8 mouse cellular contexts compared by ENCODE assay signal in the genomic region with DNA sequence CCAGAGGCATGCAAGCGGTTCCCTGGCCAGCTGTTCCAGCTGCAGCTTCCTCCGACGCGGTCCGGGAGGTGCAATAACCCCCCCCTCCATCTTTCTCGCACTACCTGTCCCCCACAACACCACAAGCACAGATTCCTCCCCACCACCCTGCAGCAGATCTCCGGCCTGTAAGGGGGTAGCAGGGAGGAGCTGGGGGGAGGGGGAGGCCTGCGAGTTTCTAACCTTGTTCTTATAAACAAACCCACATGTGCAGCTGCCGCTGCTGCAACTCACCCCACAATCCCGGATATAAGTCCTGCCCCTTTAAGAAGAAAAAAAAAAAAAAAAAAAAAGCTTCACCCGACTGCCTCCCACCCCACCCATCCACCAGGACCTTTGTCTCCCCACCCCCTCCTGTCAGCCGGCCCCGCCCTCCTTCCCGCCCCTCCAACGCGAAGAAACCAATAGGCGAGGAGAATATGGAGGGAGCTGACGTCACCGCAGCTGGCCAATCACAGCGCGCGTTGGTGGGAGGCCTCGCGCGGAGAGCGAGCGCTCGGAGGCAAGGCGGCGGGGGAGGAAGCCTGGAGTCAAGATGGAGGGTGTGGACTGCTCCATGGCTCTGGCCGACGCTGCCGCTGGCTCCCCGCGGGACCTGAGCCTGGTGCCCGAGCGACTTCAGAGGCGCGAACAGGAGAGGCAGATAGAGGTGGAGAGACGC. TPM values are rescaled to one million over a fixed set of nuclear protein-coding genes. Genes with fewer than 3 reads are reported as not detected.
DNase-seq lines count a peak whose midpoint lies in the region; ATAC-seq and TF ChIP-seq lines count a peak whose summit lies in the region.

Tbcc (plus strand) TSS at position 569 of the 700 bp plus-strand sequence.

- no peak for TF ChIP-seq CTCF in C2C12 (IDR thresholded peaks at IDR 0.05; ENCODE audit: control insufficient read depth, insufficient read depth, insufficient read length)
- TF ChIP-seq CTCF in brain, embryonic 14.5 days (IDR thresholded peaks at IDR 0.05; ENCODE audit: borderline replicate concordance, extremely low read depth, insufficient read depth, insufficient read length) = no peak
- TF ChIP-seq CTCF in liver, adult 2 months (IDR thresholded peaks at IDR 0.05; ENCODE audit: low read depth, low read length) = no peak

- H3K9me3 ChIP-seq in erythroblast, embryonic 14.5 days (ENCODE audit: control insufficient read depth, low read length) = no peaks in the 10 kb centered on the region
- H3K9me3 ChIP-seq in heart, embryonic 11.5 days (replicated peaks; ENCODE audit: control insufficient read depth, low read length) = no peaks in the 10 kb centered on the region
- H3K9me3 ChIP-seq in kidney, embryonic 16.5 days (ENCODE audit: low read length) = no peaks in the 10 kb centered on the region

- peak within 1 kb of the TSS; percentile 81 for H3K27ac ChIP-seq in heart, embryonic 11.5 days (ENCODE audit: low read depth, low read length)
- H3K27ac ChIP-seq in kidney, embryonic 16.5 days (ENCODE audit: low read length) = peak within 1 kb of the TSS; percentile 97
- H3K27ac ChIP-seq in liver, adult 2 months (replicated peaks; ENCODE audit: insufficient read depth, low read depth, low read length) = peak within 1 kb of the TSS; percentile 98

- peaks cover 4% of the 10 kb centered on the region for H3K36me3 ChIP-seq in C2C12 (ENCODE audit: control insufficient read depth, insufficient read depth)
- peaks cover 15% of the 10 kb centered on the region for H3K36me3 ChIP-seq in erythroblast, embryonic 14.5 days (ENCODE audit: control insufficient read depth)
- H3K36me3 ChIP-seq in heart, embryonic 11.5 days (ENCODE audit: control insufficient read depth, insufficient read depth, low read length) = 0 out of 2 replicates have a peak, but pooled peaks cover 2% of the 10 kb centered on the region
- peaks cover 10% of the 10 kb centered on the region for H3K36me3 ChIP-seq in kidney, embryonic 16.5 days (ENCODE audit: insufficient read depth, low read length)
- no peaks in the 10 kb centered on the region for H3K36me3 ChIP-seq in liver, adult 2 months (ENCODE audit: control insufficient read depth, insufficient read depth, low read length)
- no peaks in the 10 kb centered on the region for H3K36me3 ChIP-seq in myocyte (ENCODE audit: control insufficient read depth, insufficient read depth)
- H3K36me3 ChIP-seq in splenic B cell, adult 2 months (ENCODE audit: control insufficient read depth, insufficient read depth, low read length, poor library complexity, severe bottlenecking) = no peaks in the 10 kb centered on the region; the same call in 1 of the 2 replicates

- under 1% methylated on average over 40 of the region's 40 CpGs for WGBS in heart, embryonic 11.5 days (ENCODE audit: insufficient replicate concordance)
- under 1% methylated on average over 38 of the region's 40 CpGs for WGBS in kidney, embryonic 16.5 days
- WGBS in liver, adult 2 months = under 1% methylated on average over 40 of the region's 40 CpGs

- peaks cover 24% of the 10 kb centered on the region for H3K79me3 ChIP-seq in C2C12 (ENCODE audit: low read depth)

- H3K4me2 ChIP-seq in heart, embryonic 11.5 days = peak within 1 kb of the TSS; percentile 96
- H3K4me2 ChIP-seq in kidney, embryonic 16.5 days (replicated peaks; ENCODE audit: low read depth, low read length) = peak within 1 kb of the TSS; percentile 95
- H3K4me2 ChIP-seq in myocyte (ENCODE audit: low read depth) = peak within 1 kb of the TSS; percentile 97

- peak within 1 kb of the TSS; percentile 77 for H3K9ac ChIP-seq in heart, embryonic 11.5 days (ENCODE audit: low read depth, low read length)
- peak within 1 kb of the TSS; percentile 80 for H3K9ac ChIP-seq in kidney, embryonic 16.5 days (replicated peaks; ENCODE audit: low read length)
- peak within 1 kb of the TSS; percentile 95 for H3K9ac ChIP-seq in liver, adult 2 months (ENCODE audit: low read depth, low read length)

- peak; percentile 92 for TF ChIP-seq POLR2A in brain, embryonic 14.5 days (IDR thresholded peaks at IDR 0.05; ENCODE audit: borderline replicate concordance, extremely low read depth, insufficient read depth, insufficient read length, poor library complexity, severe bottlenecking)
- TF ChIP-seq POLR2A in liver, adult 2 months (IDR thresholded peaks at IDR 0.05; ENCODE audit: extremely low read depth, insufficient read depth, low read length) = peak; percentile 96
- peak; percentile 100 for TF ChIP-seq POLR2A in myocyte (IDR thresholded peaks at IDR 0.05; ENCODE audit: insufficient read length, low read depth)

- H3K27me3 ChIP-seq in C2C12 (ENCODE audit: control insufficient read depth, insufficient read depth, insufficient read length) = no peaks in the 10 kb centered on the region
- no peaks in the 10 kb centered on the region for H3K27me3 ChIP-seq in erythroblast, embryonic 14.5 days (ENCODE audit: control insufficient read depth)
- no peaks in the 10 kb centered on the region for H3K27me3 ChIP-seq in heart, embryonic 11.5 days (ENCODE audit: control insufficient read depth, insufficient read depth, low read length)
- H3K27me3 ChIP-seq in kidney, embryonic 16.5 days (ENCODE audit: insufficient read depth, low read length) = no peaks in the 10 kb centered on the region
- no peaks in the 10 kb centered on the region for H3K27me3 ChIP-seq in liver, adult 2 months (ENCODE audit: control insufficient read depth, insufficient read depth, low read length)
- H3K27me3 ChIP-seq in myocyte (ENCODE audit: control insufficient read depth, insufficient read depth, insufficient read length) = no peaks in the 10 kb centered on the region
- no peaks in the 10 kb centered on the region for H3K27me3 ChIP-seq in splenic B cell, adult 2 months (ENCODE audit: control insufficient read depth, insufficient read depth, low read length, poor library complexity, severe bottlenecking)

- H3K4me1 ChIP-seq in erythroblast, embryonic 14.5 days (ENCODE audit: control insufficient read depth) = peaks cover 69% of the 10 kb centered on the region
- peaks cover 30% of the 10 kb centered on the region for H3K4me1 ChIP-seq in heart, embryonic 11.5 days (ENCODE audit: control insufficient read depth, insufficient read depth, low read length)
- H3K4me1 ChIP-seq in kidney, embryonic 16.5 days (ENCODE audit: insufficient read depth, low read length) = peaks cover 24% of the 10 kb centered on the region
- H3K4me1 ChIP-seq in liver, adult 2 months (ENCODE audit: control insufficient read depth, insufficient read depth, low read length) = peaks cover 16% of the 10 kb centered on the region

- ATAC-seq in heart, embryonic 11.5 days (replicated peaks; ENCODE audit: insufficient number of reproducible peaks, low FRiP score, low TSS enrichment) = peak; percentile 87
- ATAC-seq in kidney, embryonic 16.5 days (ENCODE audit: low FRiP score, low TSS enrichment) = peak; percentile 89

- H3ac ChIP-seq in C2C12 (ENCODE audit: control insufficient read depth, insufficient read length, low read depth) (peak within 1 kb of the TSS; percentile 86), myocyte (ENCODE audit: control insufficient read depth, insufficient read length) (peak within 1 kb of the TSS; percentile 69)

- H3K79me2 ChIP-seq in C2C12 (ENCODE audit: control insufficient read depth, insufficient read depth) (peaks cover 33% of the 10 kb centered on the region), myocyte (ENCODE audit: control insufficient read depth, insufficient read depth) (peaks cover 27% of the 10 kb centered on the region)
- H3K79me2 ChIP-seq in liver, adult 2 months (ENCODE audit: control insufficient read depth, insufficient read depth, low read length) = peaks cover 24% of the 10 kb centered on the region

- peak; percentile 99 for DNase-seq in brain, embryonic 14.5 days (ENCODE audit: low read depth)
- DNase-seq in liver, adult 2 months (ENCODE audit: extremely low read depth, low read depth, low spot score) = peak; percentile 88
- peak; percentile 99 for DNase-seq in splenic B cell, adult 2 months (ENCODE audit: low read depth, low spot score)

- H3K4me3 ChIP-seq in C2C12 (ENCODE audit: insufficient read depth, poor library complexity, severe bottlenecking) = peak within 1 kb of the TSS; percentile 82
- H3K4me3 ChIP-seq in erythroblast, embryonic 14.5 days (replicated peaks) = peak within 1 kb of the TSS; percentile 73
- peak within 1 kb of the TSS; percentile 57 for H3K4me3 ChIP-seq in heart, embryonic 11.5 days (ENCODE audit: low read depth, low read length)
- H3K4me3 ChIP-seq in kidney, embryonic 16.5 days (ENCODE audit: low read length) = peak within 1 kb of the TSS; percentile 62
- peak within 1 kb of the TSS; percentile 97 for H3K4me3 ChIP-seq in liver, adult 2 months (ENCODE audit: insufficient read depth, low read depth, low read length)
- peak within 1 kb of the TSS; percentile 87 for H3K4me3 ChIP-seq in myocyte

TF ChIP-seq in C2C12, 6 proteins besides CTCF, POLR2A, EP300 and RAD21:
- TF ChIP-seq MAX (IDR thresholded peaks at IDR 0.05) (peak; percentile 52), USF1 (IDR thresholded peaks at IDR 0.05; ENCODE audit: low read depth) (no peak), FOSL1 (IDR thresholded peaks at IDR 0.05; ENCODE audit: insufficient read depth, low read length, poor library complexity, severe bottlenecking) (no peak), MYOD1 (IDR thresholded peaks at IDR 0.05; ENCODE audit: control insufficient read depth, insufficient read length, low read depth) (no peak), MYOG (IDR thresholded peaks at IDR 0.05; ENCODE audit: control insufficient read depth, extremely low read depth, insufficient read length) (no peak), CEBPB (IDR thresholded peaks at IDR 0.05; ENCODE audit: low read depth) (no peak)

TF ChIP-seq in myocyte, 11 proteins besides CTCF, POLR2A, EP300 and RAD21 (continues in another document):
- TF ChIP-seq E2F4 (IDR thresholded peaks at IDR 0.05; ENCODE audit: insufficient read depth) (no peak), TCF3 (IDR thresholded peaks at IDR 0.05; ENCODE audit: insufficient read length, low read depth) (no peak), MYOG (IDR thresholded peaks at IDR 0.05; ENCODE audit: control insufficient read depth in 1 of 3, insufficient read depth in 1 of 3, insufficient read length in 2 of 3, low read depth in 2 of 3) (peak in 1 of 3 experiments; percentile 15), SRF (IDR thresholded peaks at IDR 0.05; ENCODE audit: control insufficient read depth, insufficient read length, low read depth) (no peak), POLR2AphosphoS2 (IDR thresholded peaks at IDR 0.05; ENCODE audit: insufficient read length, low read depth) (peak; percentile 99), MYOD1 (IDR thresholded peaks at IDR 0.05; ENCODE audit: control insufficient read depth in 1 of 3, insufficient read length in 2 of 3, low read depth in 2 of 3) (no peak)

RNA-seq across cellular contexts. Expression of gene Tbcc, which starts in this region (rescaled TPM):
- polyA plus RNA-seq in C2C12 (2012; fragmentation: generic; extraction: Trizol) (46.8 TPM), myocyte (2012; fragmentation: generic; extraction: Trizol) (46.1 TPM)
- polyA plus RNA-seq in brain, embryonic 14.5 days (2012; rRNA removed) = 33.7 and 40.8 TPM in 2 replicates
- 2.2 and 2.3 TPM in 2 replicates for polyA plus RNA-seq in erythroblast, embryonic 14.5 days (2012)
- 53.4 and 54.1 TPM in 2 replicates for polyA plus RNA-seq in heart, embryonic 11.5 days (2014; fragmentation: Nextera tagmentation; extraction: Ambion mirVana)
- 49.8 and 54.7 TPM in 2 replicates for polyA plus RNA-seq in kidney, embryonic 16.5 days (2015; fragmentation: Nextera tagmentation; extraction: Ambion mirVana)
- 8.5 and 10.0 TPM in 2 replicates for total RNA-seq in liver, adult 2 months (2014; rRNA removed)
- 16.0 and 17.0 TPM in 2 replicates for polyA plus RNA-seq in liver, adult 2 months (2012; rRNA removed)

Comparison
In these comparisons a context has a peak if more than half of its experiments do, and no peak if none do; other contexts are left out.
1. Peak in every context shown above with its lines: DNase-seq, ATAC-seq, H3K4me3 ChIP-seq and H3K27ac ChIP-seq.